Mouse (Mus musculus) heart, adult 2 months (tissue): ENCODE data around the gene Git2.

Experiments
- CTCF ChIP-seq: fragments of 200-600 bp; IDR thresholded peaks from 2 replicates; pipeline ENCODE4 v1.8.1; 2022; ENCODE audit warnings: antibody characterized with exemption, mild to moderate bottlenecking, moderate library complexity
- EP300 ChIP-seq: fragments of 200-500 bp; IDR thresholded peaks from 2 replicates; pipeline ENCODE4 v1.6.1; 2011; ENCODE audit warnings: low read depth, low read length, control low read depth; ENCODE audit not compliant: insufficient read depth
- POLR2A ChIP-seq: fragments of 200-500 bp; IDR thresholded peaks from 2 replicates; pipeline ENCODE4 v1.6.1; 2011; ENCODE audit warnings: mild to moderate bottlenecking, low read depth, low read length, control low read depth; ENCODE audit not compliant: insufficient read depth

DNA sequence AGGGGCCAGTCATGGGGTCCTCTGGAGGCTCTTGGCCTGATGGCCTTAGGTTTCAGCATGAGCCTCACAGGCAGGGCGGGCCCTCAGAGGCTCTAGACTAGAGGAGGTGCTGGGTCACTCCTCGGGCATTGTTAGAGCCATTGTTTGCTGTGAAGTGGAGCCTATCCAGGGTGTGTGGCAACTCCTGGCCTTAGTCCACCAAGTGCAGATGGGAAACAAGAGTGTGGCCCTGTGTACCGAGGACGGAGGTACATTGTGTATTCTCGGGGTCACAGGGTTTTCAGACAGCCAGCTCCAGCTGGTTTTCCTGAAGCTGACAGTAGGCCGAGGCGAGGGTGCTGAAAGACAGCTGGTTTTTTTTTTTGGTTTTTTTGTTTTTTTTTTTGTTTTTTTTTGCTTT is 18.0 kb upstream of the Git2 start:
- no peak for TF ChIP-seq POLR2A
- TF ChIP-seq CTCF = no peak
- peak; percentile 47; the same call in 1 of the 2 replicates for TF ChIP-seq EP300
